In the genomic region with DNA sequence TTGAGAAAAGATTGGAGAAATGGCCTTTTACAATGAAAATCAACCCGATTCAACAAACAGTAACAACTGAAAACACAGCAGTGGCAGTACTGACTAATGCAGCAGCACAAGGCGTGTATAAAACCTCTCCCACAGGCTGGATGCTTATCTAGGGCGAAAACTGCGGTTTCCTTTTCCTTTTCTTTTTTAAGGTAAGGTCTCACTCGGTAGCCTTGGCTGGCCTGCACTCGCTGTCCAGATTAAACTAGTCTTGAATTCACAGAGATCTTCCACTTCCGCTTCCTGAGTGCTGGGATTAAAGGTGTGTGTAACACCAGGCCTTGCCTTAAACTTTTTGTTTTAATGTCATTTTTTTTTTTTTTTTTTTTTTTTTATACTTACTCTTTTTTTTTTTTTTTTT, we compare ENCODE assay signal across 28 mouse cellular contexts.
"Had no signal": no experiment of that assay in that cellular context is flagged by ENCODE, and none has a peak within 500 bp of the region (broad histone marks: within the 10 kb centered on the region; RNA-seq: fewer than 3 reads in every experiment).

No protein-coding gene starts in this region.

- H3K27ac ChIP-seq: gastrocnemius, adult 2 months; heart, adult 2 months; heart, embryonic 13.5 days; heart, embryonic 15.5 days; hindbrain, embryonic 13.5 days; hindbrain, embryonic 15.5 days; hindbrain, postnatal 0 days; kidney, embryonic 15.5 days; kidney, postnatal 0 days; limb, embryonic 13.5 days; limb, embryonic 15.5 days; liver, embryonic 12.5 days; liver, embryonic 14.5 days had no signal

- H3K4me1 ChIP-seq: heart, embryonic 13.5 days; heart, embryonic 15.5 days; hindbrain, embryonic 13.5 days; hindbrain, embryonic 15.5 days; kidney, embryonic 15.5 days; limb, embryonic 13.5 days; limb, embryonic 15.5 days; liver, embryonic 12.5 days had no signal

- DNase-seq: gastrocnemius, adult 2 months; gastrocnemius, postnatal 10 days; gastrocnemius, postnatal 25 days; heart, adult 11 months; heart, adult 2 months; heart, postnatal 14 days; heart, postnatal 36 days; kidney, adult 11 months; kidney, adult 2 months; kidney, adult 9 months; kidney, postnatal 14 days; kidney, postnatal 36 days; layer of hippocampus, adult 9-11 months; layer of hippocampus, postnatal 36 days; left cerebral cortex, postnatal 4 days had no signal

- H3K9ac ChIP-seq: heart, embryonic 13.5 days; heart, embryonic 15.5 days; hindbrain, embryonic 13.5 days; hindbrain, embryonic 15.5 days; kidney, embryonic 15.5 days; limb, embryonic 13.5 days; limb, embryonic 15.5 days; liver, embryonic 12.5 days; liver, embryonic 14.5 days had no signal

- H3K9me3 ChIP-seq: heart, embryonic 13.5 days; heart, embryonic 15.5 days; hindbrain, embryonic 13.5 days; hindbrain, embryonic 15.5 days; kidney, embryonic 15.5 days; limb, embryonic 13.5 days; limb, embryonic 15.5 days; liver, embryonic 12.5 days had no signal

- H3K4me2 ChIP-seq: heart, embryonic 11.5 days; heart, embryonic 13.5 days; heart, embryonic 15.5 days; hindbrain, embryonic 13.5 days; hindbrain, embryonic 15.5 days; kidney, embryonic 15.5 days; limb, embryonic 13.5 days; limb, embryonic 15.5 days; liver, embryonic 12.5 days had no signal

- H3K4me3 ChIP-seq: gastrocnemius, adult 2 months; heart, adult 2 months; heart, embryonic 13.5 days; heart, embryonic 15.5 days; hindbrain, embryonic 13.5 days; hindbrain, embryonic 15.5 days; kidney, embryonic 15.5 days; limb, embryonic 13.5 days; limb, embryonic 15.5 days; liver, embryonic 12.5 days had no signal

- H3K27me3 ChIP-seq: heart, embryonic 13.5 days; heart, embryonic 15.5 days; hindbrain, embryonic 13.5 days; hindbrain, embryonic 15.5 days; kidney, embryonic 15.5 days; limb, embryonic 13.5 days; limb, embryonic 15.5 days; liver, embryonic 12.5 days had no signal

- ATAC-seq: hindbrain, postnatal 0 days; intestine, embryonic 16.5 days; liver, embryonic 12.5 days had no signal
